Mouse (Mus musculus) left cerebral cortex, postnatal 4 days (tissue): ENCODE results near the gene Fam120c. TPM values are rescaled to one million over a fixed set of nuclear protein-coding genes. Genes with fewer than 3 reads are reported as not detected.
A peak's percentile ranks its signal among the peaks of the same experiment; 100 is the strongest.
"Not testable (repeated sequence)": the region's sequence is repeated elsewhere in the genome, so short reads cannot be mapped to it uniquely, and the experiment has no call there.

Experiments used
- DNase-seq: peaks from one replicate; pipeline ENCODE4 v3.0.0-alpha.2; 2022
- intact Hi-C: fragments of 180-260 bp; cut with DNase I; formaldehyde crosslinking; loops from one replicate; pipeline ENCODE4 v1.15.1; 2025
- total RNA-seq, 2 experiments: library from RNA; stranded (reverse); gene quantifications; 2 replicates each; pipeline ENCODE4 v1.2.3; 2021

Gene Fam120c
- 10 to 100 TPM; 31.7 to 33.0 TPM for total RNA-seq

- peak; percentile 93 for DNase-seq
- intact Hi-C loops, result no loop called here
Observed at GRCm38 (mm10) chrX:151343761-151344500, at the start of gene Fam120c. Fam120c (plus strand) TSS chrX:151344175.

- intact Hi-C loops, result no loop called here
- DNase-seq, result no peak
Observed at GRCm38 (mm10) chrX:151298329-151298728, 45.6 kb upstream of the Fam120c start.

- DNase-seq, result no peak
- intact Hi-C loops, result no loop called here
Observed at GRCm38 (mm10) chrX:151313732-151314131, 30.2 kb upstream of the Fam120c start.

- intact Hi-C loops, result no loop called here
- no peak for DNase-seq
Observed at GRCm38 (mm10) chrX:151333615-151334014, 10.4 kb upstream of the Fam120c start.

GRCm38 (mm10) chrX:151337804-151338203 is 6.2 kb upstream of the Fam120c start:
- intact Hi-C loops, result no loop called here

GRCm38 (mm10) chrX:151344501-151344984 is 568 bp downstream of the Fam120c start:
- intact Hi-C loops, result no loop called here

More at GRCm38 (mm10) chrX:151337804-151338203, 6.2 kb upstream of the Fam120c start:
- DNase-seq, result no peak

GRCm38 (mm10) chrX:151345333-151346125 is 1.6 kb downstream of the Fam120c start:
- intact Hi-C loops, result no loop called here
- peak; percentile 54 for DNase-seq

More at GRCm38 (mm10) chrX:151344501-151344984, 568 bp downstream of the Fam120c start:
- DNase-seq, result peak; percentile 51

- DNase-seq, result no peak
- intact Hi-C loops, result no loop called here
Observed at GRCm38 (mm10) chrX:151347278-151347677, 3.3 kb downstream of the Fam120c start.

GRCm38 (mm10) chrX:151349322-151349721 is 5.3 kb downstream of the Fam120c start:
- intact Hi-C loops, result no loop called here
- no peak for DNase-seq

- intact Hi-C loops, result no loop called here
- no peak for DNase-seq
Observed at GRCm38 (mm10) chrX:151418801-151419200, 74.8 kb downstream of the Fam120c start.

- intact Hi-C loops, result no loop called here
- DNase-seq, result no peak
Observed at GRCm38 (mm10) chrX:151420791-151421190, 76.8 kb downstream of the Fam120c start.

- no peak for DNase-seq
- intact Hi-C loops, result no loop called here
Observed at GRCm38 (mm10) chrX:151443637-151444036, 99.7 kb downstream of the Fam120c start.

- intact Hi-C loops, result no loop called here
- no peak for DNase-seq
Observed at GRCm38 (mm10) chrX:151444189-151444588, 100.2 kb downstream of the Fam120c start.

GRCm38 (mm10) chrX:151488128-151488527 is 144.2 kb downstream of the Fam120c start:
- DNase-seq, result no peak
- intact Hi-C loops, result no loop called here

- intact Hi-C loops, DNase-seq: not testable (repeated sequence)
Observed at GRCm38 (mm10) chrX:151493269-151493668, 149.3 kb downstream of the Fam120c start.

- intact Hi-C loops, result no loop called here
- DNase-seq, result no peak
Observed at GRCm38 (mm10) chrX:151496596-151496995, 152.6 kb downstream of the Fam120c start.

GRCm38 (mm10) chrX:151508536-151508935 is 164.6 kb downstream of the Fam120c start:
- DNase-seq, result no peak
- intact Hi-C loops, result no loop called here

GRCm38 (mm10) chrX:151509906-151510305 is 165.9 kb downstream of the Fam120c start:
- intact Hi-C loops, result no loop called here
- DNase-seq, result no peak

- DNase-seq, result no peak
- intact Hi-C loops, result no loop called here
Observed at GRCm38 (mm10) chrX:151513066-151513465, 169.1 kb downstream of the Fam120c start.

- intact Hi-C loops, result no loop called here
- no peak for DNase-seq
Observed at GRCm38 (mm10) chrX:151513694-151514093, 169.7 kb downstream of the Fam120c start.

GRCm38 (mm10) chrX:151518181-151518580 is 174.2 kb downstream of the Fam120c start:
- no peak for DNase-seq
- intact Hi-C loops, result no loop called here

GRCm38 (mm10) chrX:151520127-151520457 is 176.1 kb downstream of the Fam120c start:
- intact Hi-C loops, result loop anchor here (10.0 kb wide), 1 partner anchor 285 kb away; the partner anchor contains the start of gene Huwe1

More at GRCm38 (mm10) chrX:151520127-151520457, 176.1 kb downstream of the Fam120c start:
- no peak for DNase-seq
